Mouse (Mus musculus): ENCODE measurements around the gene Gucy1b1.

DNA sequence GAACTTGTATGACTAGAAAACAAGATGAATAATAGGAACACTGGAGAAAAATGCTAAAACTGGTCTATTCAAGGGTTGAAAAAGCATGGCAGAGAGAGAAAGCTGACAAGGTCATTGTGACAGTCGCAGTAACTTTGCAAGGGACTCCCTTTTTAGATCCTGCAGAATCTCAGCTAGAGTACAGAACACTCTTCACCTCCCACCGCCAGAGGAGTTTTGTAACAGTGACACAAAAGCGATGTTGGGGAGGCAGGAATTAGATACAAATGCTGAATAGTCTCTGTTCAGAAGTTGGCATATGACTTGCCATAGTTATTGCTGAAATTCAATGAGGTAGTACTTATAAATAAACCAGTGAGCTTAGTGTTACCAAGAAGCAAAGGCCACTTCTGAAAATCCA lies 51.4 kb downstream of the Gucy1b1 start:
- TF ChIP-seq CTCF (IDR thresholded peaks at IDR 0.05) (no peak), EP300 (IDR thresholded peaks at IDR 0.05) (no peak)

All from lung, postnatal 0 days (tissue).